Mouse (Mus musculus) heart, adult 18-20 months (tissue): ENCODE measurements at regions not wholly inside any gene's neighbourhood (a gene's known extent, or its start where the extent isn't known, plus 50 kb on each side); places are given as distances from the start of the nearest gene placed in this dataset.

Experiments used
- DNase-seq, 2 experiments: peaks; one replicate each; pipeline ENCODE4 v3.0.0; 2021 to 2022; ENCODE audit warnings: mixed read lengths in 1 of 2

DNA sequence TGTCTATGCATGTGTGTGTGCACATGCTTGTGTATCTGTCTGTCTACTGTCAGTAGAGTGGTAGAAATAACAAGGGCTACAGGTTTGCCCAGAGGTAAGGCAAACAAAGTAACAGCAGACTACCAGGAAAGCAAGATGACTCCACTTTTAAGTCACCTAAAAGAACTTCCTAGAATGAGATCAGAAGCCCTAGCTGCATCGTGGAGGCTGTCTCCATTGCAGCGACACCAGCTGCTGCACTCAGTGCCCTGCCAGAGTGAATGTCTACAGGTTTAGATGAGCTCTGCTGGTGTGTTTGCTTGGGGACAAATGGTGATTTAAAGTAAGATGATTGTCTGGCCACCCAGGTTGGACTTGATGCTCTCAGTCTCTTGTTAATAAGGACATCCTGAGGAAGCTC, 50.6 kb upstream of the Dusp10 start:
- no peak for DNase-seq

DNA sequence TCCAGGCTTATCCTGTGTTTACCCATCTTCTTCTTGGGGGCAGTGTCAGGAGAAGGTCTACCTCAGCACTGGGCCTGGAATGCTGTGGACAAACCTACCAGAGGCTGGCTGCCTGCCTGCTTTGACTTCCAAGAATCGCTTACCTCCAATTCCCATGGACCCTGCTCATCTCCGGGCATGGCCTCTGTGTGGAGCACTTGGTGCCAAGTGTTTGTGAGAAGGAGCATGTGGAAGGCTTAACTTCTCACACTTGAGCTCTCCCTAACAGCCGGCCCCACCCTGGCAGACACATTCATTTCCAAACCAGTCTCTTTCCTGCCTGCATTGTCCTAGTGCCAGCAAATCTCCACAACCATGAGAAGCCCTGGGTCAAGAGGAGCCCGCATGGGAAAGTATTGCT, 49.8 kb upstream of the Dusp10 start:
- DNase-seq, result no peak
